Mouse (Mus musculus): Measurements from ENCODE around the gene Cldn12. TPM values are rescaled to one million over a fixed set of nuclear protein-coding genes. Genes with fewer than 3 reads are reported as not detected.
A peak's percentile ranks its signal among the peaks of the same experiment; 100 is the strongest.

The Cldn12 gene
- polyA plus RNA-seq (2012; ENCODE audit: insufficient read depth, insufficient read length, missing spikeins) = 2.1 and 2.6 TPM in 2 replicates

GRCm38 (mm10) chr5:5514196-5515076 lies at the start of gene Cldn12:
Gene Cldn12, minus strand, starts transcription at chr5:5514958.
- H3K4me3 ChIP-seq (ENCODE audit: insufficient read depth, low read length) = peak within 1 kb of the TSS; percentile 98
- TF ChIP-seq CTCF (IDR thresholded peaks at IDR 0.05; ENCODE audit: low read depth, low read length) (no peak), POLR2A (IDR thresholded peaks at IDR 0.05; ENCODE audit: borderline replicate concordance, low read depth, low read length) (no peak)
- no peak within 1 kb of the TSS; the same call in 1 of the 2 replicates for H3K27ac ChIP-seq (ENCODE audit: insufficient read depth, low read depth, low read length)
- no peaks in the 10 kb centered on the region for H3K4me1 ChIP-seq (ENCODE audit: control insufficient read depth, insufficient read depth, low read length)

- H3K4me3 ChIP-seq (ENCODE audit: insufficient read depth, low read length) = no peak overlapping the region
Measured at GRCm38 (mm10) chr5:5562435-5562834, 47.7 kb upstream of the Cldn12 start.

GRCm38 (mm10) chr5:5561041-5561706 lies 46.4 kb upstream of the Cldn12 start:
- TF ChIP-seq POLR2A (IDR thresholded peaks at IDR 0.05; ENCODE audit: borderline replicate concordance, low read depth, low read length) = no peak
- TF ChIP-seq CTCF (IDR thresholded peaks at IDR 0.05; ENCODE audit: low read depth, low read length) = no peak
- Histone ChIP-seq H3K4me1 (ENCODE audit: control insufficient read depth, insufficient read depth, low read length) (peaks cover 9% of the 10 kb centered on the region), H3K27ac (ENCODE audit: insufficient read depth, low read depth, low read length) (no peak overlapping the region), H3K4me3 (ENCODE audit: insufficient read depth, low read length) (no peak overlapping the region)

More at GRCm38 (mm10) chr5:5562435-5562834, 47.7 kb upstream of the Cldn12 start:
- H3K27ac ChIP-seq (ENCODE audit: insufficient read depth, low read depth, low read length) = no peak overlapping the region
- H3K4me1 ChIP-seq (ENCODE audit: control insufficient read depth, insufficient read depth, low read length) = peaks cover 8% of the 10 kb centered on the region
- TF ChIP-seq CTCF (IDR thresholded peaks at IDR 0.05; ENCODE audit: low read depth, low read length) (no peak), POLR2A (IDR thresholded peaks at IDR 0.05; ENCODE audit: borderline replicate concordance, low read depth, low read length) (no peak)

GRCm38 (mm10) chr5:5559798-5560197 lies 45.0 kb upstream of the Cldn12 start:
- peak overlapping the region; percentile 87 for H3K4me3 ChIP-seq (ENCODE audit: insufficient read depth, low read length)
- H3K4me1 ChIP-seq (ENCODE audit: control insufficient read depth, insufficient read depth, low read length) = peaks cover 9% of the 10 kb centered on the region
- TF ChIP-seq POLR2A (IDR thresholded peaks at IDR 0.05; ENCODE audit: borderline replicate concordance, low read depth, low read length) = no peak
- TF ChIP-seq CTCF (IDR thresholded peaks at IDR 0.05; ENCODE audit: low read depth, low read length) = no peak
- peak overlapping the region; percentile 49 for H3K27ac ChIP-seq (ENCODE audit: insufficient read depth, low read depth, low read length)

- TF ChIP-seq POLR2A (IDR thresholded peaks at IDR 0.05; ENCODE audit: borderline replicate concordance, low read depth, low read length) (no peak), CTCF (IDR thresholded peaks at IDR 0.05; ENCODE audit: low read depth, low read length) (no peak)
- peaks cover 9% of the 10 kb centered on the region for H3K4me1 ChIP-seq (ENCODE audit: control insufficient read depth, insufficient read depth, low read length)
- peak within 1 kb of the TSS; percentile 87 for H3K4me3 ChIP-seq (ENCODE audit: insufficient read depth, low read length)
- peak within 1 kb of the TSS; percentile 62 for H3K27ac ChIP-seq (ENCODE audit: insufficient read depth, low read depth, low read length)
Measured at GRCm38 (mm10) chr5:5559079-5559740, 44.5 kb upstream of the Cldn12 start, which contains the start of gene Gtpbp10. Gene Gtpbp10, minus strand, starts transcription at chr5:5559538.

GRCm38 (mm10) chr5:5551110-5551509 lies 36.4 kb upstream of the Cldn12 start:
- H3K4me1 ChIP-seq (ENCODE audit: control insufficient read depth, insufficient read depth, low read length) = peaks cover 4% of the 10 kb centered on the region
- no peak for TF ChIP-seq POLR2A (IDR thresholded peaks at IDR 0.05; ENCODE audit: borderline replicate concordance, low read depth, low read length)
- no peak for TF ChIP-seq CTCF (IDR thresholded peaks at IDR 0.05; ENCODE audit: low read depth, low read length)
- H3K4me3 ChIP-seq (ENCODE audit: insufficient read depth, low read length) = no peak overlapping the region
- no peak overlapping the region for H3K27ac ChIP-seq (ENCODE audit: insufficient read depth, low read depth, low read length)

GRCm38 (mm10) chr5:5540385-5540784 lies 25.6 kb upstream of the Cldn12 start:
- TF ChIP-seq POLR2A (IDR thresholded peaks at IDR 0.05; ENCODE audit: borderline replicate concordance, low read depth, low read length) (no peak), CTCF (IDR thresholded peaks at IDR 0.05; ENCODE audit: low read depth, low read length) (no peak)
- H3K4me3 ChIP-seq (ENCODE audit: insufficient read depth, low read length) = no peak overlapping the region
- no peaks in the 10 kb centered on the region for H3K4me1 ChIP-seq (ENCODE audit: control insufficient read depth, insufficient read depth, low read length)
- H3K27ac ChIP-seq (ENCODE audit: insufficient read depth, low read depth, low read length) = no peak overlapping the region

- Histone ChIP-seq H3K4me1 (ENCODE audit: control insufficient read depth, insufficient read depth, low read length) (no peaks in the 10 kb centered on the region), H3K27ac (ENCODE audit: insufficient read depth, low read depth, low read length) (no peak overlapping the region), H3K4me3 (ENCODE audit: insufficient read depth, low read length) (no peak overlapping the region)
- TF ChIP-seq POLR2A (IDR thresholded peaks at IDR 0.05; ENCODE audit: borderline replicate concordance, low read depth, low read length) (no peak), CTCF (IDR thresholded peaks at IDR 0.05; ENCODE audit: low read depth, low read length) (no peak)
Measured at GRCm38 (mm10) chr5:5539771-5540170, 25.0 kb upstream of the Cldn12 start.

- TF ChIP-seq POLR2A (IDR thresholded peaks at IDR 0.05; ENCODE audit: borderline replicate concordance, low read depth, low read length) = no peak
- TF ChIP-seq CTCF (IDR thresholded peaks at IDR 0.05; ENCODE audit: low read depth, low read length) = no peak
- no peak overlapping the region for H3K27ac ChIP-seq (ENCODE audit: insufficient read depth, low read depth, low read length)
- no peak overlapping the region for H3K4me3 ChIP-seq (ENCODE audit: insufficient read depth, low read length)
- H3K4me1 ChIP-seq (ENCODE audit: control insufficient read depth, insufficient read depth, low read length) = no peaks in the 10 kb centered on the region
Measured at GRCm38 (mm10) chr5:5536131-5536530, 21.4 kb upstream of the Cldn12 start.

All from bone marrow macrophage, adult 2 months (primary cell).